Mouse (Mus musculus) urinary bladder, postnatal 36 days (tissue): ENCODE results near the gene Katnb1.

Source experiments
- DNase-seq, 2 experiments: peaks; one replicate each; pipeline ENCODE4 v3.0.0; 2022; ENCODE audit warnings: low spot score in 2 of 2, mixed read lengths in 1 of 2

The Katnb1 gene

GRCm38 (mm10) chr8:95084744-95085431, 3.9 kb downstream of the Katnb1 start:
- no peak for DNase-seq

DNA sequence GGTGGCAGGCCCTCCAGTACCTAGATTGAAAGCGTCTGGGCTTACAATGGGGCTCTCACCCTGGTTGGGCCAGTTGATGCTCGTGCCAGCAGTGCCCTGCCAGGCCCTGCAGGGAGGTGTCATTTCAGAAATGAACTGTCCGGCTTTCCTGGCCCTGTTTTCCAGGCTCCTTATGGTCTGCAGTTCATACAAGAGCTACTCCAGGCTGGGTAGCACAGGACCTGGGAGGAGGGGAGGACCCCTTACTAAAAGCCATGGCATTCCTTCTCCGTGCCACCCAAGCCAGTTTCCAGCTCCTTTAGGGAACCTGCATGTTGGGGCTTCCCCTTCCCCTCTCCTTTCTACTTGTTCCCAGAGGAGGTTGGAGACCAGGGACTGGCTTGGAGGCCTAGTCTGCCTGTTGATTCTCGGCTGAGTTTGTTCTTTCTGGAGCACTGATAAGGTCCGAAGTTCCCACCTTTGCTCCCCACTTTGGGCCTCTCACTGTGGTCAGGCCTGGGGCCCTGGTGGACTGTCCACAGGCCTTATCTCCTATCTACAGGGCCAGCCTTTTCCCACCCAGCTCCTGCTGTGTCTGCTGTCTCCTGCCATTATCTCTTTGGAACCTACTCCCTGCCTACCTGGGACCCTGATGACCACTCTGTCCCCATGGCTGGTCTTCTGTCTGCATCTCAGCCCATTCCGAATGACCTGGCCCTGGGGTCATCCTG, 4.6 kb downstream of the Katnb1 start:
- DNase-seq, result no peak

- DNase-seq, result no peak
These were observed 12.6 kb downstream of the Katnb1 start for GRCm38 (mm10) chr8:95093574-95093973.

- peak; percentile 55 to 65 for DNase-seq
These were observed 18.0 kb downstream of the Katnb1 start for GRCm38 (mm10) chr8:95099009-95099408.

GRCm38 (mm10) chr8:95101972-95102371, 21.0 kb downstream of the Katnb1 start:
- DNase-seq, result no peak

DNA sequence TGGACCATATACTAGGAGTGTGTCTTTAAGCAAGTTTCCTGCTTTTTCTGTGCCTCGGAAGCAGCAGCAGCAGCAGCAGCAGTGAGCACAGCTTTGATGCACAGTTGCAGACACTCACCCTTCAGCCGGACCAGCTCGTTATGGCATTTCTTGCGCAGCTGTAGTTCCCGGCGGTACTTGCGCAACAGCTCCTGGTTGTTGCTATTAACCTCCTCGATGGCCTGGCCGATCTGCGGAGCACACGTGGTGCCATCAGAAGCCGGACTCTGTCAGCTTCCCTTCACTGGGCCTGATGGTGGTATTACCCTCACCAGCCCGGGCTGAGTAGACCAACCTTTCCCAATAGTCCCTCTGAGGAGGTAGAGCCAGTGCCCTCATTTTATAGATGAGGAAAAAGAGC, 26.3 kb downstream of the Katnb1 start:
- no peak for DNase-seq

DNA sequence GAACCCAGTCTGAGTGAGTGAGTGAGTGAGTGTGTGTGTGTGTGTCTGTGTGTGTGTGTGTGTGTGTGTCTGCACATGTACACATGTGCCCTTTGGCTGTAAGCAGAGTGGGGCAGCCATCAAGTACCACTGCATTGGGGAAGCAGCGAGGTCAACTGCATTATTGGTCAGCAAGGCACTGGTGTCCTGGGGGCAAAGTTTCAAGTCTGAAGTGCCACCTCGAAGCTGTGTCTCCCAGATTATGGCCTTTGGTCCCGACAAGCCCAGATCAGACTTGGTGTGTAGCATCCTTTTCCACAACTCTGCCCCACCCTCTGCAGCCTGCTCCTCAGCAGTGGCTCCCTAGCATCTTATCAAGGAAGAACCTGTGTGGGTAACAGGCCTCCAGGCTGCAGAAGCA, 31.6 kb downstream of the Katnb1 start:
- no peak for DNase-seq

DNA sequence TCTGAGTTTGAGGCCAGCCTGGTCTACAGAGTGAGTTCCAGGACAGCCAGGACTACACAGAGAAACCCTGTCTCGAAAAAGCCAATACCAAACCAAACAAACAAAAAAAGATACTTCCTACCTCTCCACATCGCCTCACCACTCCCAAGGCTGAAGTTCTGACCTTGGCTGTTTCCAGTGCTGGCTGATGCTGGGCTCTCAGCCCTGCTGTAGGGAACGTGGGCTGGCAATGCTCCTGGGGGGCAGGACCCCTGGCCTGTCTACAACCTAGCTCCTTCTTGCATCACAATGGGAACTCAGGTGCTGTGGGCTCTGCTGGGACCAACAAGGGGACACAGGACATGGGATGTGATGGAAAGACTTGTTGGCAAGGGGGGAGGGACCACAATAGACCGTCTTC, 32.1 kb downstream of the Katnb1 start:
- DNase-seq, result no peak

- DNase-seq, result no peak
These were observed 32.8 kb downstream of the Katnb1 start for GRCm38 (mm10) chr8:95113750-95114149.

- DNase-seq, result no peak
These were observed 42.5 kb downstream of the Katnb1 start for GRCm38 (mm10) chr8:95123455-95123854.

GRCm38 (mm10) chr8:95126497-95126896, 45.5 kb downstream of the Katnb1 start:
- no peak for DNase-seq

- no peak for DNase-seq
These were observed 46.7 kb downstream of the Katnb1 start for GRCm38 (mm10) chr8:95127658-95128057.

- DNase-seq, result no peak
These were observed 47.8 kb downstream of the Katnb1 start for GRCm38 (mm10) chr8:95128750-95129260.

DNA sequence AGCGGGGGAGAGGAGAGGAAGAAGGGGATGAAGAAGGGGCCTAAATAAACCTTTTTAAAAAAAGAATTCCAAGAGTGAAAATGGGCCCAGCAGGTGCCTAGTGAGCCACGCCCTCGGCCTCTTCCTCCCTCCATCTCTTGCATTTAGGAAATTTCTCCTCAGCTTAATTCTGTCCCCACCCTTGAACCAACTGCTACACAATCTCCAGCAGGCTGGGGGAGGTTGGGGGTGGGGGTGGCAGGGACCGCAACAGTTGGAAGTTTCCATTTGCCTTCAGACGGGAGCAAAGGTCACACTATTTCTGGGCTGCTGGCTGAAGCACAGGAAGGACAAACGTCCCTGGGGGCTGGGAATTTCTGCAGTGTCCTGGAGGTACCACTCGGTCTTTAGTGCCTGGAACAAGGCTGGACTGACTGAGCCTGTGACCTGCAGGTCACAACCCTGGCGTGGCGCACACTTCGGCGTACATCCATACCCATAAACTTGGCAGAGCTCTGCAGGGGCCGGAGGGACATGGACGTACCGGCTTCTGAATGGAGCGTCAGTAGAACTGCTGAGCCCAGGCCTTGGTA, 50.1 kb downstream of the Katnb1 start:
- no peak for DNase-seq

DNA sequence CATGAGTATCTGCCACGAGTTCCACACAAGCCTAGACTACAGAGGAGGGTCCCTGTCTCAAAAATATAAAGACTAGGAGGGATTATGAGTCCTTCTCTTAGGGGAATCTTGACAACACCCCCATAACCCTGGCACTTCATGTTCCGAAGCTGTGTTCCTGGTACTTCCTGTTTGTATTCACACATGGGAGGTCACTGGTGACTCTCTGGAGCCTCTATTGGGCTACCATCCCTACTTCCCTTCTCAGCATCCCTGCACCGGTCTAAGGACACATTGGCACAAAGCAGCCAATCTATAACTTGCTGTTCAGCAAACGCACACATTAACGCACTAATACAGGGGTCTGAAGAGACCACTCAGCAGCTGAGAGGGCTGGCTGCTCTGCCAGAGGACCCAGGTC, 51.0 kb downstream of the Katnb1 start:
- DNase-seq, result no peak

DNA sequence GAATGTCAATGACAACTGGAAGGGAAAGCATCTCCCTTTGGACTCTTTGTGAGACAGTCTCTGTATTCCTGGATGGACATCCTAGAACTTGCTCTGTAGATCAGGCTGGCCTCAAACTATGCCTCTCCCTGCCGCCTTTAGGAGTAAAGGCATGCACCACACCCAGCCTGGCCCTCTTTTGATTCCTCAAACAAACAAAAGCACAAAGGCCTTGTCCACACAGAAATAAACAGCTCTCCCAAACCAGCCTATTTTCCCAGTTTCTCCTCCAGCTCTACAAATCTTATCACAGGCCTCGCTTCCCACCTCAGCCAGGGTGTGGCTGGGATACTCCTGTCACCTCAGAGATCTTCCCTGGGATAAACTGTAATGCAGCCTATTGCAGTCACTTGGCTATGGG, 53.2 kb downstream of the Katnb1 start:
- DNase-seq, result no peak

GRCm38 (mm10) chr8:95135242-95135641, 54.3 kb downstream of the Katnb1 start:
- DNase-seq, result no peak

DNA sequence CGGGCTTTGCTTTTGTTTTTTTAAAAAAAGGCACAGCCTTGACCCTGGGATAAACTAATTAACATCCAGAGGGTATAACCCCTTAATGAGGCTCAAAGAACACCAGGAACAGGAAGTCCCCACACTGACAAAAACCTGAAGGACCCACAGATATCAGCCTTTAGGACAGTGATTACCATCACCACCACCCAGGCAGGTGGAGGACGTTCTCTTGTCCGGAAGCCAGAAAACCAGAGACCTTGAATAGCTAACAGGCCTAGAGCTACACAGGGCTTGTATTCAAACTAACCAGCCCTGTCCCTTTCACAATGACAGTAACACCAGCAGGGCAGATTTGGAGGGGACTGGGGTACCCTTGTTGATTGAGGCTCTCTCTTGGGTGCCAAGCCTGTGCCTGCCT, 55.2 kb downstream of the Katnb1 start:
- DNase-seq, result no peak

- DNase-seq, result no peak
These were observed 56.2 kb downstream of the Katnb1 start for GRCm38 (mm10) chr8:95137201-95137600.

- peak; percentile 60 to 70 for DNase-seq
These were observed 56.7 kb downstream of the Katnb1 start for GRCm38 (mm10) chr8:95137641-95138098.

- no peak for DNase-seq
These were observed 57.5 kb downstream of the Katnb1 start for GRCm38 (mm10) chr8:95138341-95139050.

DNA sequence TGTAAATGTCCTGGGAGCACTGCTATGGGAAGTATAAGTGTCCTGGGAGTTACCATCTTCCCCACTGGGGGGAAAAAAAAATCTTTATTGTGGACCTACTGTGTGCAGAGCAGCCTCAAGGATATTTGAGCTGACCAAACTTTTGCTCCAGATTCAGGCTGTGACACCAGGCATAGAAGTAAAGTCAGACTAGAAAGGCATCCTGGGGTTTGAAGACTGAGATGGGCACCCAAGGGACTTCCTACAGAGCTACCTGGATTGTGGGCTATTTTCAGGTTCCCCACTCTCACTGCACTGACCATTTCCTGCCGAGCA, 58.0 kb downstream of the Katnb1 start:
- DNase-seq, result no peak
